Mouse (Mus musculus) E14TG2a.4 (cell line): ENCODE measurements around the gene Tmem132b.
A peak's percentile ranks its signal among the peaks of the same experiment; 100 is the strongest.

ENCODE experiments used
- H3K27me3 ChIP-seq: 2 replicates; pipeline ENCODE4 v1.6.1; 2014; ENCODE audit warnings: low read length, control low read depth; ENCODE audit not compliant: insufficient read depth
- H3K36me3 ChIP-seq: 2 replicates; pipeline ENCODE4 v1.6.1; 2014; ENCODE audit warnings: low read length, control low read depth; ENCODE audit not compliant: insufficient read depth
- H3K4me1 ChIP-seq: replicated peaks from 2 replicates; pipeline ENCODE4 v1.6.1; 2014; ENCODE audit warnings: low read depth, low read length, control low read depth
- H3K4me3 ChIP-seq: replicated peaks from 2 replicates; pipeline ENCODE4 v1.5.1; 2014; ENCODE audit warnings: mild to moderate bottlenecking, low read length
- H3K9me3 ChIP-seq: 2 replicates; pipeline ENCODE4 v1.6.1; 2014; ENCODE audit warnings: low read length, control low read depth
- CTCF ChIP-seq: conservative IDR thresholded peaks from 2 replicates; pipeline ENCODE4 v1.5.1; 2014; ENCODE audit warnings: low read length
- NANOG ChIP-seq: IDR thresholded peaks from 2 replicates; pipeline ENCODE4 v1.6.1; 2014; ENCODE audit warnings: borderline replicate concordance, low read length, mixed read lengths
- POU5F1 ChIP-seq: IDR thresholded peaks from 2 replicates; pipeline ENCODE4 v1.6.1; 2014; ENCODE audit warnings: low read length, borderline replicate concordance

Tmem132b gene

DNA sequence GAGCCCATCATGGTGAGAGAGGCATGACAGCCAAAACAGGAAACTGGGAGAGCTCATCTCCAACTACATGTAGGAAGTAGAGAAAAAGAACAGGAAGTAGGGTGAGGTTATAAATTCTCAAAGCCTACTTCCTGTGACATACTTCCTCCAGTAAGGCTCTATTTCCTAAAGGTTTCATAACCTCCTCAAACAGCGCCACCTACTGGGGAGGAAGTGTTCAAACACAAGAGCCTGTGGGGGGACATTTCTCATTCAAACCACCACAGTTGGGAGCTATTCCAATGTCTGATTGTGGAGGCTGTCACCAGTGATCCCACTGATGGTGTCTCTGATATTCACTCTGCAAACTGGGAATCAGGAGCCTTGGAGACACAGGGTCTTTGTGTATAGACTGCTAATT lies 78.4 kb downstream of the Tmem132b start:
- no peak for TF ChIP-seq NANOG
- peak; percentile 38 for TF ChIP-seq CTCF
- Histone ChIP-seq H3K4me1 (peaks cover 10% of the 10 kb centered on the region; the same call in 1 of the 2 replicates), H3K9me3 (peaks cover 16% of the 10 kb centered on the region), H3K27me3 (peaks cover 27% of the 10 kb centered on the region), H3K4me3 (no peak overlapping the region), H3K36me3 (no peaks in the 10 kb centered on the region)

GRCm38 (mm10) chr5:125612460-125612859 lies 80.9 kb downstream of the Tmem132b start:
- H3K9me3 ChIP-seq, result peaks cover 20% of the 10 kb centered on the region
- peaks cover 8% of the 10 kb centered on the region; the same call in 1 of the 2 replicates for H3K27me3 ChIP-seq
- H3K36me3 ChIP-seq, result no peaks in the 10 kb centered on the region
- no peak overlapping the region for H3K4me3 ChIP-seq
- no peaks in the 10 kb centered on the region for H3K4me1 ChIP-seq
- TF ChIP-seq CTCF (no peak), NANOG (no peak), POU5F1 (no peak)

GRCm38 (mm10) chr5:125613136-125613535 lies 81.6 kb downstream of the Tmem132b start:
- Histone ChIP-seq H3K27me3 (peaks cover 4% of the 10 kb centered on the region; the same call in 1 of the 2 replicates), H3K4me1 (no peaks in the 10 kb centered on the region), H3K36me3 (no peaks in the 10 kb centered on the region), H3K9me3 (peaks cover 27% of the 10 kb centered on the region), H3K4me3 (no peak overlapping the region)
- TF ChIP-seq NANOG (no peak), POU5F1 (no peak), CTCF (no peak)

DNA sequence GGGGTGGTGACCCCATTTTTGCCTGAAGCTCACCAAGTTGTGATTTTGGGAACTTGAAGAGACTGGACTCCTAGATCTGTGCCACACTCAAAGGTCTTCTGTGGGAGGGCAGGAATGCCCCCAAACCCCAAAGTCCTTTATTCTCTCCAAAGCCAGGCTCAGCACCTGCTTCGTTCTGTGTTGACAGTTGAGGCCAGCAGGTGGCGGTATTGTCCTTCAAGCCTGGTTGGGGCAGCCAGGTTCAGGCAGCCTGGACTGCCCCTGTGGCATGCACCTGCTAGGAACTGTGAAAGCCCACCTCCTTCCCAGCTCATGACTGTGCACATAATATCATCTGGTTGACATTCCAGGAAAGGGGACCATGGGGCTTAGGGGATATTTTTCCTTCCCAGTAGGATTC lies 82.8 kb downstream of the Tmem132b start:
- TF ChIP-seq CTCF (peak; percentile 68), NANOG (no peak)
- H3K9me3 ChIP-seq, result peaks cover 32% of the 10 kb centered on the region

DNA sequence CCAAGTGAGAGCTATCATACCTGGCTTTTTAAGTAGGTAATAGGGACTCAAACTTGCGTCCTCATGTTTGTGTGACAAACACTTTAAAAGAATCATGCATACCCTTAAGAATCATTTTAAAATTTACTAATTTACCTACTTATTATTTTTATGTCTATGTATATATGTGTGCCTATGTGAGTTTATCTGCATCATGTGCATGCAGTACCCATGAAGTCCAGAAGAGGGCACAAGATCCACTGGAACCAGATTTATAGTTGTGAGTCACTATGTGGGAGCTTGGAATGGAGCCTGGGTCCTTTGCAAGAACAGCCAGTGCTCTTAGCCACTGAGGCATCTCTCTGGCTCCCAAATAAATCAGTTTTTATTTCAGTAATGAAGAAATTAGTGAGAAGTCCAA lies 85.5 kb downstream of the Tmem132b start:
- H3K36me3 ChIP-seq, result no peaks in the 10 kb centered on the region
- no peak overlapping the region for H3K4me3 ChIP-seq
- no peaks in the 10 kb centered on the region for H3K4me1 ChIP-seq
- peaks cover 21% of the 10 kb centered on the region for H3K9me3 ChIP-seq
- peak; percentile 52 for TF ChIP-seq CTCF
- no peak for TF ChIP-seq POU5F1
- H3K27me3 ChIP-seq, result no peaks in the 10 kb centered on the region; the same call in 1 of the 2 replicates

More for the DNA sequence above, 82.8 kb downstream of the Tmem132b start:
- no peaks in the 10 kb centered on the region; the same call in 1 of the 2 replicates for H3K27me3 ChIP-seq
- H3K36me3 ChIP-seq, result no peaks in the 10 kb centered on the region
- H3K4me1 ChIP-seq, result no peaks in the 10 kb centered on the region
- no peak overlapping the region for H3K4me3 ChIP-seq

- H3K9me3 ChIP-seq, result no peaks in the 10 kb centered on the region
- peaks cover 13% of the 10 kb centered on the region for H3K27me3 ChIP-seq
- TF ChIP-seq NANOG, result no peak
- TF ChIP-seq POU5F1, result no peak
- TF ChIP-seq CTCF, result no peak
- no peaks in the 10 kb centered on the region for H3K36me3 ChIP-seq
- no peak overlapping the region for H3K4me3 ChIP-seq
- no peaks in the 10 kb centered on the region for H3K4me1 ChIP-seq
These were observed 96.3 kb downstream of the Tmem132b start for GRCm38 (mm10) chr5:125627816-125628348.

DNA sequence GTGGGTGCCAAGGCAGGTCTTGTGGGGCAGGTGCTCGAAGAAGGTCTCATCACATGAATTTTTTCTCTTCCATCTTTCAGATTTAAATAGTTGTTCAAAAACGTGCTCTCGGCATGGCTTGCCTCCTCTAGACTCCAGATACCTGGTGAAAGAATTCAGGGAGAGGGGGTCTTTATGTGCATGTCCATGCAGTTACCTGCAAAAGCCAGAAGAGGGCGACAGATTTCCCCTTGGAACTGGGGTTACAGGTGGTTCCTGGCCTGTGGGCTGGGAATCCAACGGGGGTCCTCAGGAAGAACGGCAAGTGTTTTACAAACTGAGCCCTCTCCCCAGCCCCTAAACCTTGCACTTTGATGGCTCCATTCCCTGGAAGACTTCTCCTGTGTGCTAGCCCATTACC lies 103.1 kb downstream of the Tmem132b start:
- H3K4me1 ChIP-seq, result 0 out of 2 replicates have a peak, but pooled peaks cover 4% of the 10 kb centered on the region
- no peaks in the 10 kb centered on the region for H3K27me3 ChIP-seq
- no peaks in the 10 kb centered on the region for H3K36me3 ChIP-seq

DNA sequence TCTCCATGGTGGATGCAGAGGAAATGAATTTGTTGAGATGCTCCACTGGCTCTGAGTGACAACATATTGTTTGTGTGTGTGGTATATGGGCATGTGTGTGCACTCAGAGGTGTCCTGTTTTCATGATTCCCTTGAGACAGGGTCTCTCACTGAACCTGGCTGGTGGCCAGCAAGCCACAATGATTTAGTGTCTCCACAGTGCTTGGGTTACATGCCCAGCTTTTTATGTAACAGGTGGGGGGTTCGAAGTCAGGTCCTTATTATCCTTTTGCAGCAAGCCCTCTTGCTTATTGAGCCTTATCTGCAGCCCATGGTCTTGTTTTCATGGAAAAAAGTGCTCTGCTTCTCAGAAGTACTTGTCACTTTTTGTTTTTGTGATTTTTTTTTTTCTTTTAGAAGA lies 109.4 kb downstream of the Tmem132b start:
- Histone ChIP-seq H3K4me1 (peaks cover 12% of the 10 kb centered on the region), H3K9me3 (peaks cover 17% of the 10 kb centered on the region), H3K27me3 (no peaks in the 10 kb centered on the region), H3K36me3 (no peaks in the 10 kb centered on the region), H3K4me3 (no peak overlapping the region)
- TF ChIP-seq CTCF (no peak), POU5F1 (no peak), NANOG (no peak)

More for the DNA sequence above, 103.1 kb downstream of the Tmem132b start:
- Histone ChIP-seq H3K9me3 (0 out of 2 replicates have a peak, but pooled peaks cover 2% of the 10 kb centered on the region), H3K4me3 (no peak overlapping the region)
- TF ChIP-seq CTCF (peak; percentile 88), POU5F1 (no peak)

- no peaks in the 10 kb centered on the region for H3K27me3 ChIP-seq
- peaks cover 12% of the 10 kb centered on the region for H3K4me1 ChIP-seq
- no peak overlapping the region for H3K4me3 ChIP-seq
- peaks cover 19% of the 10 kb centered on the region for H3K9me3 ChIP-seq
- H3K36me3 ChIP-seq, result no peaks in the 10 kb centered on the region
- no peak for TF ChIP-seq CTCF
- TF ChIP-seq POU5F1, result no peak
- no peak for TF ChIP-seq NANOG
These were observed 110.1 kb downstream of the Tmem132b start for GRCm38 (mm10) chr5:125641531-125642147.
